Mouse (Mus musculus) central nervous system, embryonic 11.5 days (tissue): Measurements from ENCODE around the gene Olfr671. TPM values are rescaled to one million over a fixed set of nuclear protein-coding genes. Genes with fewer than 3 reads are reported as not detected.

Source experiments
- polyA plus RNA-seq: library from polyadenylated mRNA; depleted of rRNA; stranded (reverse); fragments of >200 nt; gene quantifications from 2 replicates; pipeline ENCODE4 v1.2.3, GENCODE M21; 2012; rRNA removed

The Olfr671 gene
- not detected in 2 replicates for polyA plus RNA-seq

DNA sequence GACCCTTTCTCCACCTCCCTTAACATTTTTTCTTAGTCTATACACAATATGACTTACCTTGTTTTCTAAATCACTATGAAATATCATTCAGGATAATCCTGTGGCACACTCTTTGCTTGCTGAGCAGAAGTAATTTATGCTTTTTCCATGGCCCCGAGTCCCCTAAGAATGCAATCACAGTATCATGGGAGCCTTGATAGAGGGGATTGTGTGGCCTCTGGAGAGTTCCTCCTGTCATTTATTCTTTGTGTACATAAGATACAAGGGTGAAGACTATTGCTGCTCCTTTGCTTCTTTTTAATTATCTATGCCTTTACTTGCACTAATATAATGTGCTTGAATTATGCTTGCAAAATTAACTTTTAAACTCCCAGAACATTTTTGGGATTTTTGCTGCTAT is at the start of gene Olfr671:
Olfr671 (minus strand) TSS at position 101 of the 400 bp plus-strand sequence.

DNA sequence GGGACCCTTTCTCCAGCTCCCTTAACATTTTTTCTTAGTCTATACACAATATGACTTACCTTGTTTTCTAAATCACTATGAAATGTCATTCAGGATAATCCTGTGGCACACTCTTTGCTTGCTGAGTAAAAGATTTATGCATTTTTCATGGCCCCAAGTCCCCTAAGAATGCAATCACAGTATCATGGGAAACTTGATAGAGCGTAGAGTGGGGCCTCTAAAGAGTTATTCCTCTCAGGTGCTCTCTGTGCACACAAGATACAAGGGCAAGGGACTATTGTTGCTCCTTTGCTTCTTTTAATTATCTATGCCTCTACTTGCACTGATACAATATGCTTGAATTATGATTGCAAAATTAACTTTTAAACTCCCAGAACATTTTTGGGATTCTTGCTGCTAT is 49.4 kb upstream of the Olfr671 start, which contains the start of gene Olfr675:
Olfr675 (minus strand) TSS at position 101 of the 400 bp plus-strand sequence.

DNA sequence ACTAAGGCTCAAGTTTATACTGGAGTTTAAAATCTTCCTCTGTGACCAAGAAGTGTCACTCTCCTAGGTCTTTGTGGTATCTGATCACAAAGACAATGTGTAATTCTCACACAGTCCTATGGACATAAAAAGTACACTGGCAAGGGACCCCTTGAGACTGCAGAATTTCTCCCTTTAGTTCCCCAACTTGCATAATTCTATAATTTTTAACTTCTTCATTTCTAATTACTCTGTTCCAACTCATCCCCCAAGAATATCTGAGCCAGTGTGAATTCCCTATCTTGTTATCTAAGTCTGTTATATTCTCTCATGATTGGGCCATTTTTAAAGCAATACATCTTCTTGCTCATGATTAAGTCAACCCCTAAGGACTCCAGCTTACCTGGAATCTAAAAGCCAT is 23.0 kb upstream of the Olfr671 start, which contains the start of gene Olfr672:
Olfr672 (minus strand) TSS at position 101 of the 400 bp plus-strand sequence.

DNA sequence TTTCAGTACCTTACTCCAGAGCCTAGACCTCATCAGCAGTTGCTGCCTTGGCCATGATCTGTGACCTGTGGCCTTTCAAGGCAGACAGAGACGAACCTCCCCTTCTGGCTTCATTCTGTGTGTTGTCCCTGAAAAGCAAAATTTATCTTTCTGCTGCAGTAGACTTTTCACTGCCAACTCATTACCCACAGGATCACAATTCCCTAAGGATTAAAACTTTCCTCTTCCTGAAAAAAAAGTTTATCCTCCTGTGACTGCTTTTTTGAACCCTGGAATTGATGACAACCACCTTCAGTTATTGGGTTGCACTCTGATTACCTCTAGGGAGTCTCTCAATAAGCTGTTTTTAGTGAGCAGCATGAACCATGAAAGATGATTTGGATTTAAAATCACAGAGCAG is 16.4 kb downstream of the Olfr671 start, which contains the start of gene Olfr670:
Olfr670 (minus strand) TSS at position 101 of the 400 bp plus-strand sequence.

DNA sequence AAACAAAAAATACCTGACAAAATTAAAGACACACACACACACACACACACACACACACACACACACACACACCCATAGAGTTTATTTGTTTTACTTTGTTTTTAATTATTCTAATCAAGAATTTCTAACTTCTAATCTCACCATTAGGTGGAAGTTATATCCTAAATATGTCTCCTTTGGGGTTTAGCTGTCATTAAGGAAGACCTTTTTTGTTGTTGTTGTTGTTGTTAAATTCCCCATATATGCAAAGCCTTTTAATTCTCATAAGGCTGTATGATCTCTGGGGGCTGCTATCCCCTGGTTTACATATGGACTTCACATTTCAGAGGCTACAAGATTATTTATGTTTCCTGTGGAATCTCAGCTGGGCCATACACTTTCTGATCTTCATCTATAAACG is 45.0 kb downstream of the Olfr671 start, which contains the start of gene Olfr669:
Olfr669 (plus strand) TSS at position 301 of the 400 bp plus-strand sequence.

DNA sequence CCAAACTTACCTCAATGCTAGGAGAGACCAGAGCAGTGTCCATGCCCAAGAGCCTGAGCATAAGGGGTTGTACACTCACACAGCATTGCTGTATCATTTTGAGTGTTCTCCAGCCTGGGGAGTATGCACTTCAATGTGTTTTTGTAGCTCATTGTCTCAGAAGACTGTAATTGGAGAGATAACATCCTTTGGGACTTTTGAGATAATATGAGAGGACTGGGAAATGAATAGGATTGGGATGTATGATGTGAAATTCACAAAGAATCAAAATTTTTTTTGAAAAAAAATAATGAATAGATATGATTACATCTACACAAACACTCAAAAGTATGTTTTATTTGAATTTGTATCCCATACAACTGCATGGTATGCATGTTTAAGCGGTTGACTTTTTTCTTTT is 51.0 kb downstream of the Olfr671 start, which contains the start of gene Olfr668:
Olfr668 (minus strand) TSS at position 101 of the 400 bp plus-strand sequence.

Other genes with a start within 250 kb of the Olfr671 start
- not detected in 2 replicates for gene Usp17le, start 201.7 kb downstream of the Olfr671 start, polyA plus RNA-seq
- not detected in 2 replicates for gene Usp17lb, start 136.5 kb downstream of the Olfr671 start, polyA plus RNA-seq
- gene Usp17la, start 122.1 kb downstream of the Olfr671 start, polyA plus RNA-seq, result not detected in 2 replicates
- not detected in 2 replicates for gene Olfr665, start 101.1 kb downstream of the Olfr671 start, polyA plus RNA-seq
- gene Olfr666, start 83.2 kb downstream of the Olfr671 start, polyA plus RNA-seq, result not detected in 2 replicates
- not detected in 2 replicates for gene Olfr667, start 57.6 kb downstream of the Olfr671 start, polyA plus RNA-seq
- not detected in 2 replicates for gene Olfr668, start 51.1 kb downstream of the Olfr671 start, polyA plus RNA-seq
- gene Olfr669, start 44.9 kb downstream of the Olfr671 start, polyA plus RNA-seq, result not detected in 2 replicates
- gene Olfr670, start 16.5 kb downstream of the Olfr671 start, polyA plus RNA-seq, result not detected in 2 replicates
- gene Olfr672, start 22.9 kb upstream of the Olfr671 start, polyA plus RNA-seq, result not detected in 2 replicates
- not detected in 2 replicates for gene Olfr675, start 49.3 kb upstream of the Olfr671 start, polyA plus RNA-seq
- gene Olfr676, start 53.6 kb upstream of the Olfr671 start, polyA plus RNA-seq, result not detected in 2 replicates
- gene Olfr677, start 72.2 kb upstream of the Olfr671 start, polyA plus RNA-seq, result not detected in 2 replicates
- gene Olfr678, start 85.3 kb upstream of the Olfr671 start, polyA plus RNA-seq, result not detected in 2 replicates
- gene Olfr679, start 102.1 kb upstream of the Olfr671 start, polyA plus RNA-seq, result not detected in 2 replicates
- gene Olfr680-ps1, start 113.7 kb upstream of the Olfr671 start, polyA plus RNA-seq, result not detected in 2 replicates
- gene Olfr681, start 137.7 kb upstream of the Olfr671 start, polyA plus RNA-seq, result not detected in 2 replicates
- gene Olfr683, start 167.9 kb upstream of the Olfr671 start, polyA plus RNA-seq, result not detected in 2 replicates
- not detected in 2 replicates for gene Olfr684, start 184.5 kb upstream of the Olfr671 start, polyA plus RNA-seq
- gene Olfr685, start 206.9 kb upstream of the Olfr671 start, polyA plus RNA-seq, result not detected in 2 replicates
- gene Olfr686, start 228.4 kb upstream of the Olfr671 start, polyA plus RNA-seq, result not detected in 2 replicates